23 mouse cellular contexts compared by ENCODE assay signal in the genomic region with DNA sequence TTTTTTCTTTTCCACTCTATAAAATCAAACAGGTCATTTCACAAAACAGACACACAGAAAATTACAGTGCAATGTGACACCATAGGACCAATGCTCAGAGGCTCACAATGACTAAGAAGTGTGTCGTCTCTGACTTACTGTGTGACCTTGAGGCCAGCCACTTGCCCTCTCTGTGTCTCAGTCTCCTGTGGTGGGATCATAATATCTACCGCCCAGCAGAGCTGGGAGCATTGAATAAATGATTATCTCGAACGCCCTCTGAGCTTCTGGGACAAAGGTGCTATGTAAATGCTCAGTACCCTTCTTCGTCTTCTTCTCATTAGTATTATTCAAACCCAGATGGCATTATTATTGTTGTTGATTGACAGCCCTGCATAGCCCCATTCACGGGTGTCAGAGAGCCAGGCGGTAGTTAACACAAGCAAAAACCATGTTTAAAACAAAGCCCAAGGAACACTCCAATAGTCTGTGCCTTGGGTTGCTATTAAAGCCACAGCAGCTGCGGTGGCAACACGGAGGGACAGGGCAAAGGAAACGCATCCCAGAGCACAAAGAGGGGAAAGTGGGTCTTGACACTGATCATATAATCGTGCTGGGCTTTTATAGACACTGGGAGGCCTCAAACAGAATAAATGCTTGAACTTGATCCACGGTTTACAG. TPM values are rescaled to one million over a fixed set of nuclear protein-coding genes. Genes with fewer than 3 reads are reported as not detected.
A peak's percentile ranks its signal among the peaks of the same experiment; 100 is the strongest.
DNase-seq lines count a peak whose midpoint lies in the region; ATAC-seq and TF ChIP-seq lines count a peak whose summit lies in the region.
"Had no signal": no experiment of that assay in that cellular context is flagged by ENCODE, and none has a peak within 500 bp of the region (broad histone marks: within the 10 kb centered on the region; RNA-seq: fewer than 3 reads in every experiment).

No protein-coding gene starts in this region.

- H3K27me3 ChIP-seq in hindbrain, embryonic 10.5 days (ENCODE audit: insufficient read depth, poor library complexity, severe bottlenecking) = peaks cover 5% of the 10 kb centered on the region
- 0 out of 2 replicates have a peak, but pooled peaks cover 7% of the 10 kb centered on the region for H3K27me3 ChIP-seq in hindbrain, embryonic 13.5 days
- peaks cover 18% of the 10 kb centered on the region for H3K27me3 ChIP-seq in forebrain, embryonic 12.5 days
- no peaks in the 10 kb centered on the region for H3K27me3 ChIP-seq in hindbrain, postnatal 0 days (ENCODE audit: insufficient read depth, low read length)
- no peaks in the 10 kb centered on the region for H3K27me3 ChIP-seq in midbrain, embryonic 15.5 days (replicated peaks)

- no peaks in the 10 kb centered on the region for H3K9me3 ChIP-seq in hindbrain, embryonic 10.5 days
- no peaks in the 10 kb centered on the region for H3K9me3 ChIP-seq in hindbrain, embryonic 13.5 days
- H3K9me3 ChIP-seq in forebrain, embryonic 12.5 days = no peaks in the 10 kb centered on the region
- H3K9me3 ChIP-seq in hindbrain, postnatal 0 days (ENCODE audit: low read length) = no peaks in the 10 kb centered on the region
- no peaks in the 10 kb centered on the region for H3K9me3 ChIP-seq in midbrain, embryonic 15.5 days

- H3K4me3 ChIP-seq in hindbrain, embryonic 10.5 days = no peak overlapping the region
- no peak overlapping the region for H3K4me3 ChIP-seq in hindbrain, embryonic 13.5 days
- no peak overlapping the region for H3K4me3 ChIP-seq in forebrain, embryonic 12.5 days (replicated peaks)
- H3K4me3 ChIP-seq in hindbrain, postnatal 0 days (ENCODE audit: low read length) = no peak overlapping the region
- H3K4me3 ChIP-seq in midbrain, embryonic 15.5 days = no peak overlapping the region
- H3K4me3 ChIP-seq: embryonic facial prominence, embryonic 10.5 days; heart, adult 2 months; heart, embryonic 13.5 days had no signal

- H3K9ac ChIP-seq in hindbrain, embryonic 13.5 days = no peak overlapping the region
- H3K9ac ChIP-seq in forebrain, embryonic 12.5 days = no peak overlapping the region
- no peak overlapping the region for H3K9ac ChIP-seq in hindbrain, postnatal 0 days (replicated peaks; ENCODE audit: low read length)
- H3K9ac ChIP-seq in midbrain, embryonic 15.5 days = no peak overlapping the region
- H3K9ac ChIP-seq: heart, embryonic 13.5 days had no signal

- no peaks in the 10 kb centered on the region for H3K36me3 ChIP-seq in hindbrain, embryonic 10.5 days
- no peaks in the 10 kb centered on the region for H3K36me3 ChIP-seq in hindbrain, embryonic 13.5 days
- H3K36me3 ChIP-seq in forebrain, embryonic 12.5 days (replicated peaks) = no peaks in the 10 kb centered on the region
- no peaks in the 10 kb centered on the region for H3K36me3 ChIP-seq in hindbrain, postnatal 0 days (ENCODE audit: insufficient read depth, low read length)
- no peaks in the 10 kb centered on the region for H3K36me3 ChIP-seq in midbrain, embryonic 15.5 days (replicated peaks)
- H3K36me3 ChIP-seq: embryonic facial prominence, embryonic 10.5 days; heart, embryonic 13.5 days had no signal

- no peak overlapping the region for H3K4me2 ChIP-seq in hindbrain, embryonic 13.5 days
- no peak overlapping the region for H3K4me2 ChIP-seq in forebrain, embryonic 12.5 days
- H3K4me2 ChIP-seq in hindbrain, postnatal 0 days (ENCODE audit: low read depth, low read length) = no peak overlapping the region
- H3K4me2 ChIP-seq in midbrain, embryonic 15.5 days = no peak overlapping the region
- H3K4me2 ChIP-seq: heart, embryonic 13.5 days had no signal

- 38% methylated on average over 12 of the region's 12 CpGs for WGBS in hindbrain, embryonic 10.5 days
- WGBS in hindbrain, embryonic 13.5 days = 20% methylated on average over 12 of the region's 12 CpGs
- 12% methylated on average over 12 of the region's 12 CpGs for WGBS in forebrain, embryonic 12.5 days
- WGBS in hindbrain, postnatal 0 days = 17% methylated on average over 12 of the region's 12 CpGs
- WGBS in midbrain, embryonic 15.5 days = 16% methylated on average over 12 of the region's 12 CpGs

- ATAC-seq in hindbrain, embryonic 13.5 days (ENCODE audit: low FRiP score) = no peak
- peak; percentile 87 for ATAC-seq in forebrain, embryonic 12.5 days (ENCODE audit: low FRiP score)
- peak; percentile 58 for ATAC-seq in hindbrain, postnatal 0 days
- ATAC-seq in midbrain, embryonic 15.5 days (replicated peaks) = peak; percentile 63
- ATAC-seq: Patski had no signal

- H3K4me1 ChIP-seq in hindbrain, embryonic 10.5 days (replicated peaks) = peaks cover 16% of the 10 kb centered on the region
- peaks cover 10% of the 10 kb centered on the region; the same call in 1 of the 2 replicates for H3K4me1 ChIP-seq in hindbrain, embryonic 13.5 days (replicated peaks)
- peaks cover 12% of the 10 kb centered on the region for H3K4me1 ChIP-seq in forebrain, embryonic 12.5 days
- no peaks in the 10 kb centered on the region; the same call in 1 of the 2 replicates for H3K4me1 ChIP-seq in hindbrain, postnatal 0 days (ENCODE audit: insufficient read depth, low read length)
- H3K4me1 ChIP-seq in midbrain, embryonic 15.5 days = no peaks in the 10 kb centered on the region
- H3K4me1 ChIP-seq: heart, embryonic 13.5 days had no signal

- TF ChIP-seq CTCF in hindbrain, postnatal 0 days (IDR thresholded peaks at IDR 0.05; ENCODE audit: low read depth) = no peak

- DNase-seq in hindbrain, embryonic 10.5 days (ENCODE audit: low spot score) = peak; percentile 53
- DNase-seq in hindbrain, postnatal 0 days (ENCODE audit: low spot score) = no peak
- DNase-seq in kidney, postnatal 36 days = no peak
- no peak for DNase-seq in adrenal gland, postnatal 25 days
- DNase-seq in lung, postnatal 14 days = no peak
- DNase-seq: cerebellum, adult 18-20 months; cerebellum, postnatal 25 days; gastrocnemius, postnatal 36 days; heart, adult 2 months; heart, postnatal 14 days; kidney, adult 9 months; kidney, postnatal 14 days; layer of hippocampus, postnatal 36 days; right cerebral cortex, postnatal 4 days; thymus, adult 2 months; thymus, postnatal 4 days had no signal

- peak overlapping the region; percentile 83 for H3K27ac ChIP-seq in hindbrain, embryonic 10.5 days
- no peak overlapping the region for H3K27ac ChIP-seq in hindbrain, embryonic 13.5 days
- H3K27ac ChIP-seq in forebrain, embryonic 12.5 days = peak overlapping the region; percentile 84
- H3K27ac ChIP-seq in hindbrain, postnatal 0 days = no peak overlapping the region
- H3K27ac ChIP-seq in midbrain, embryonic 15.5 days = peak overlapping the region; percentile 27; the same call in 1 of the 2 replicates
- H3K27ac ChIP-seq: embryonic facial prominence, embryonic 10.5 days; heart, adult 2 months; heart, embryonic 13.5 days; macrophage had no signal

RNA-seq across cellular contexts. Expression of a gene that starts 29.0 kb away (rescaled TPM):
- polyA plus RNA-seq in hindbrain, embryonic 10.5 days (2016; fragmentation: Nextera tagmentation; extraction: Ambion mirVana) = 35.7 and 43.6 TPM in 2 replicates
- 80.6 and 82.1 TPM in 2 replicates for polyA plus RNA-seq in hindbrain, embryonic 13.5 days (2015; fragmentation: Nextera tagmentation; extraction: Ambion mirVana)
- polyA plus RNA-seq in forebrain, embryonic 12.5 days (2016; fragmentation: Nextera tagmentation; extraction: Ambion mirVana) = 69.2 and 75.3 TPM in 2 replicates
- total RNA-seq in hindbrain, postnatal 0 days (2014; rRNA removed) = 38.9 and 39.6 TPM in 2 replicates
- polyA plus RNA-seq in hindbrain, postnatal 0 days (2015; fragmentation: Nextera tagmentation; extraction: Ambion mirVana) = 43.0 and 43.9 TPM in 2 replicates
- 90.4 and 95.6 TPM in 2 replicates for polyA plus RNA-seq in midbrain, embryonic 15.5 days (2015; fragmentation: Nextera tagmentation; extraction: Ambion mirVana)
- total RNA-seq in adrenal gland, postnatal 25 days (2021) = 18.8 and 28.1 TPM in 2 replicates

Comparison
In these comparisons a context has a peak if more than half of its experiments do, and no peak if none do; other contexts are left out.
1. H3K27ac ChIP-seq: peak in hindbrain, embryonic 10.5 days (single experiment), forebrain, embryonic 12.5 days (single experiment) and midbrain, embryonic 15.5 days (single experiment); none in hindbrain, embryonic 13.5 days (single experiment) and hindbrain, postnatal 0 days (single experiment).